Mouse (Mus musculus) lung, embryonic 16.5 days (tissue): ENCODE data around the gene Vwa3b. TPM values are rescaled to one million over a fixed set of nuclear protein-coding genes. Genes with fewer than 3 reads are reported as not detected.
A peak's percentile ranks its signal among the peaks of the same experiment; 100 is the strongest.

Experiments
- ATAC-seq: fragments of 200-750 bp; cut with Nextera tagmentation; 2 replicates; pipeline ENCODE4 v1.8.0; 2017; ENCODE audit warnings: low read depth, mild to moderate bottlenecking, moderate library complexity
- H3K27ac ChIP-seq: fragments of 300-500 bp; sonication (generic); 2 replicates; pipeline ENCODE4 v1.5.1; 2014; ENCODE audit warnings: mild to moderate bottlenecking, control low read depth, low read length
- H3K27me3 ChIP-seq: fragments of 300-500 bp; sonication (generic); 2 replicates; pipeline ENCODE4 v1.6.1; 2014; ENCODE audit warnings: low read depth, low read length, mixed read lengths; ENCODE audit not compliant: control insufficient read depth, insufficient read depth
- H3K36me3 ChIP-seq: fragments of 300-500 bp; sonication (generic); 2 replicates; pipeline ENCODE4 v1.6.1; 2014; ENCODE audit warnings: low read length; ENCODE audit not compliant: control insufficient read depth, insufficient read depth
- H3K4me1 ChIP-seq: fragments of 300-500 bp; sonication (generic); replicated peaks from 2 replicates; pipeline ENCODE4 v1.6.1; 2014; ENCODE audit warnings: low read length, mixed read lengths; ENCODE audit not compliant: control insufficient read depth, insufficient read depth
- H3K4me2 ChIP-seq: fragments of 300-500 bp; sonication (generic); 2 replicates; pipeline ENCODE4 v1.6.1; 2014; ENCODE audit warnings: low read depth, low read length, control low read depth
- H3K4me3 ChIP-seq: fragments of 300-500 bp; sonication (generic); 2 replicates; pipeline ENCODE4 v1.5.1; 2014; ENCODE audit warnings: mild to moderate bottlenecking, low read length, control low read depth
- H3K9ac ChIP-seq: fragments of 300-500 bp; sonication (generic); 2 replicates; pipeline ENCODE4 v1.6.1; 2014; ENCODE audit warnings: low read length, control low read depth
- H3K9me3 ChIP-seq: fragments of 300-500 bp; sonication (generic); 2 replicates; pipeline ENCODE4 v1.6.1; 2016; ENCODE audit warnings: low read length; ENCODE audit not compliant: control insufficient read depth
- WGBS: fragments of 180-500 bp; shearing (Covaris S2); extraction: QIAGEN DNeasy Blood & Tissue Kit; methylation state at CpG from one replicate; pipeline ENCODE4 v1.1.7; 2014; 5-methylcytosine and 5-hydroxymethylcytosine counted together
- polyA plus RNA-seq: library from polyadenylated mRNA; unstranded; fragments of >200 nt; fragmentation: Nextera tagmentation; extraction: Ambion mirVana; gene quantifications from 2 replicates; pipeline ENCODE4 v1.2.1, GENCODE M21; 2015

Gene Vwa3b
- polyA plus RNA-seq, 1 experiment from 2014 or later = 1.1 TPM

- no peaks in the 10 kb centered on the region for H3K9me3 ChIP-seq
- no peaks in the 10 kb centered on the region for H3K36me3 ChIP-seq
- H3K27me3 ChIP-seq = no peaks in the 10 kb centered on the region; the same call in 1 of the 2 replicates
- H3K4me2 ChIP-seq = no peak overlapping the region
- H3K4me1 ChIP-seq = peaks cover 3% of the 10 kb centered on the region
- 68% methylated on average over 6 of the region's 6 CpGs for WGBS
- no peak overlapping the region for H3K9ac ChIP-seq
- H3K27ac ChIP-seq = no peak overlapping the region
- ATAC-seq = no peak
- no peak overlapping the region for H3K4me3 ChIP-seq
These were observed 470 bp downstream of the Vwa3b start for GRCm38 (mm10) chr1:37026866-37027265.

GRCm38 (mm10) chr1:37028439-37029153, 2.2 kb downstream of the Vwa3b start:
- H3K4me2 ChIP-seq = peak overlapping the region; percentile 73
- 3% methylated on average over 18 of the region's 18 CpGs for WGBS
- H3K36me3 ChIP-seq = no peaks in the 10 kb centered on the region
- 0 out of 2 replicates have a peak, but pooled peaks have one; percentile 5 for ATAC-seq
- H3K4me1 ChIP-seq = peaks cover 3% of the 10 kb centered on the region
- H3K4me3 ChIP-seq = peak overlapping the region; percentile 48
- no peaks in the 10 kb centered on the region for H3K9me3 ChIP-seq
- no peaks in the 10 kb centered on the region; the same call in 1 of the 2 replicates for H3K27me3 ChIP-seq
- no peak overlapping the region for H3K27ac ChIP-seq
- no peak overlapping the region for H3K9ac ChIP-seq

- Histone ChIP-seq H3K9ac (peak overlapping the region; percentile 2; the same call in 1 of the 2 replicates), H3K4me1 (peaks cover 3% of the 10 kb centered on the region), H3K9me3 (no peaks in the 10 kb centered on the region), H3K36me3 (no peaks in the 10 kb centered on the region), H3K4me2 (peak overlapping the region; percentile 73), H3K4me3 (peak overlapping the region; percentile 48), H3K27ac (no peak overlapping the region; the same call in 1 of the 2 replicates), H3K27me3 (no peaks in the 10 kb centered on the region; the same call in 1 of the 2 replicates)
- WGBS = 3% methylated on average over 26 of the region's 26 CpGs
- ATAC-seq = peak; percentile 91
These were observed 2.9 kb downstream of the Vwa3b start for GRCm38 (mm10) chr1:37029154-37029907.

GRCm38 (mm10) chr1:37029942-37030341, 3.5 kb downstream of the Vwa3b start:
- Histone ChIP-seq H3K9ac (no peak overlapping the region), H3K4me2 (peak overlapping the region; percentile 73; the same call in 1 of the 2 replicates), H3K27ac (no peak overlapping the region; the same call in 1 of the 2 replicates), H3K9me3 (no peaks in the 10 kb centered on the region), H3K27me3 (no peaks in the 10 kb centered on the region; the same call in 1 of the 2 replicates), H3K4me1 (peaks cover 3% of the 10 kb centered on the region), H3K36me3 (no peaks in the 10 kb centered on the region), H3K4me3 (0 out of 2 replicates have a peak overlapping the region, but pooled peaks have one; percentile 48)
- 41% methylated on average over 5 of the region's 5 CpGs for WGBS
- no peak for ATAC-seq

GRCm38 (mm10) chr1:37030693-37031092, 4.3 kb downstream of the Vwa3b start:
- H3K4me3 ChIP-seq = no peak overlapping the region
- WGBS = 61% methylated on average over 2 of the region's 2 CpGs
- no peaks in the 10 kb centered on the region for H3K36me3 ChIP-seq
- no peak overlapping the region for H3K27ac ChIP-seq
- ATAC-seq = no peak
- H3K27me3 ChIP-seq = no peaks in the 10 kb centered on the region; the same call in 1 of the 2 replicates
- peaks cover 3% of the 10 kb centered on the region for H3K4me1 ChIP-seq
- H3K4me2 ChIP-seq = no peak overlapping the region
- no peaks in the 10 kb centered on the region for H3K9me3 ChIP-seq
- no peak overlapping the region for H3K9ac ChIP-seq

- Histone ChIP-seq H3K9ac (no peak overlapping the region), H3K4me2 (no peak overlapping the region), H3K4me3 (no peak overlapping the region), H3K9me3 (no peaks in the 10 kb centered on the region), H3K27me3 (no peaks in the 10 kb centered on the region), H3K4me1 (no peaks in the 10 kb centered on the region), H3K27ac (no peak overlapping the region), H3K36me3 (no peaks in the 10 kb centered on the region)
- no peak for ATAC-seq
- WGBS = 91% methylated on average over 8 of the region's 8 CpGs
These were observed 9.5 kb downstream of the Vwa3b start for GRCm38 (mm10) chr1:37035879-37036278.

GRCm38 (mm10) chr1:37041126-37041525, 14.7 kb downstream of the Vwa3b start:
- Histone ChIP-seq H3K4me3 (no peak overlapping the region), H3K9ac (no peak overlapping the region)

GRCm38 (mm10) chr1:37041856-37042255, 15.5 kb downstream of the Vwa3b start:
- Histone ChIP-seq H3K36me3 (no peaks in the 10 kb centered on the region), H3K4me1 (no peaks in the 10 kb centered on the region), H3K27me3 (no peaks in the 10 kb centered on the region), H3K4me3 (no peak overlapping the region), H3K9ac (no peak overlapping the region), H3K9me3 (no peaks in the 10 kb centered on the region), H3K4me2 (no peak overlapping the region), H3K27ac (no peak overlapping the region)
- 81% methylated on average over 5 of the region's 5 CpGs for WGBS
- ATAC-seq = no peak

More at GRCm38 (mm10) chr1:37041126-37041525, 14.7 kb downstream of the Vwa3b start:
- 70% methylated on average over 7 of the region's 7 CpGs for WGBS
- Histone ChIP-seq H3K27me3 (no peaks in the 10 kb centered on the region), H3K36me3 (no peaks in the 10 kb centered on the region), H3K27ac (no peak overlapping the region), H3K9me3 (no peaks in the 10 kb centered on the region), H3K4me1 (no peaks in the 10 kb centered on the region), H3K4me2 (no peak overlapping the region)
- peak; percentile 38; the same call in 1 of the 2 replicates for ATAC-seq

GRCm38 (mm10) chr1:37042769-37043168, 16.4 kb downstream of the Vwa3b start:
- Histone ChIP-seq H3K36me3 (no peaks in the 10 kb centered on the region), H3K27ac (no peak overlapping the region), H3K4me2 (no peak overlapping the region), H3K9me3 (0 out of 2 replicates have a peak, but pooled peaks cover 2% of the 10 kb centered on the region), H3K27me3 (no peaks in the 10 kb centered on the region), H3K4me1 (no peaks in the 10 kb centered on the region), H3K4me3 (no peak overlapping the region), H3K9ac (no peak overlapping the region)
- 87% methylated on average over 8 of the region's 8 CpGs for WGBS
- ATAC-seq = no peak
